Mouse (Mus musculus) MEL (cell line): ENCODE measurements around the gene Entpd8. TPM values are rescaled to one million over a fixed set of nuclear protein-coding genes. Genes with fewer than 3 reads are reported as not detected.

Experiments used
- DNase-seq: peaks from one replicate; pipeline ENCODE4 v3.0.0; 2011; ENCODE audit warnings: low read depth, low spot score
- H3K27ac ChIP-seq: 2 replicates; pipeline ENCODE4 v1.5.1; 2012; ENCODE audit warnings: low read depth, mild to moderate bottlenecking, control low read depth, low read length, moderate library complexity; ENCODE audit not compliant: control insufficient read depth
- H3K27me3 ChIP-seq, 2 experiments: fragments of 150-350 bp in 1 of 2; sonication (generic) in 1 of 2; 2 replicates each; pipeline ENCODE4 v1.6.1; 2012; ENCODE audit warnings: low read length in 2 of 2, mild to moderate bottlenecking in 2 of 2, improper control_type of control experiment in 1 of 2, moderate library complexity in 1 of 2; ENCODE audit not compliant: insufficient read depth in 2 of 2, control insufficient read depth in 1 of 2
- H3K36me3 ChIP-seq, 2 experiments: 2 replicates each; pipeline ENCODE4 v1.6.1; 2012 to 2014; ENCODE audit warnings: low read length in 2 of 2, improper control_type of control experiment in 1 of 2, inconsistent platforms in 1 of 2, mild to moderate bottlenecking in 1 of 2; ENCODE audit not compliant: insufficient read depth in 2 of 2, control insufficient read depth in 1 of 2
- H3K4me1 ChIP-seq, 2 experiments: fragments of 150-350 bp in 1 of 2; sonication (generic) in 1 of 2; 2 replicates each; pipeline ENCODE4 v1.6.1; 2012; ENCODE audit warnings: low read length in 2 of 2, improper control_type of control experiment in 1 of 2, mild to moderate bottlenecking in 1 of 2; ENCODE audit not compliant: insufficient read depth in 2 of 2, control insufficient read depth in 1 of 2
- H3K4me3 ChIP-seq, 2 experiments: fragments of 150-350 bp in 1 of 2; sonication (generic) in 1 of 2; 2 replicates each; pipeline ENCODE4 v1.5.1; 2012; ENCODE audit warnings: low read depth in 2 of 2, low read length in 2 of 2, mild to moderate bottlenecking in 2 of 2, moderate library complexity in 2 of 2, control low read depth in 1 of 2, improper control_type of control experiment in 1 of 2; ENCODE audit not compliant: control insufficient read depth in 1 of 2, insufficient read depth in 1 of 2
- H3K79me2 ChIP-seq: 2 replicates; pipeline ENCODE4 v1.6.1; 2012; ENCODE audit warnings: mild to moderate bottlenecking, low read length, moderate library complexity; ENCODE audit not compliant: control insufficient read depth, poor library complexity, insufficient read depth
- H3K9ac ChIP-seq: 2 replicates; pipeline ENCODE4 v1.6.1; 2012; ENCODE audit warnings: low read depth, mild to moderate bottlenecking, control low read depth, low read length, moderate library complexity; ENCODE audit not compliant: control insufficient read depth, poor library complexity, severe bottlenecking
- H3K9me3 ChIP-seq: fragments of 150-350 bp; sonication (generic); replicated peaks from 2 replicates; pipeline ENCODE4 v1.6.1; 2012; ENCODE audit warnings: mild to moderate bottlenecking, low read length, improper control_type of control experiment, moderate library complexity; ENCODE audit not compliant: insufficient read depth
- BHLHE40 ChIP-seq: IDR thresholded peaks from 2 replicates; pipeline ENCODE4 v1.6.1; 2012; ENCODE audit warnings: low read depth, mild to moderate bottlenecking, inconsistent platforms, low read length, improper control_type of control experiment, borderline replicate concordance
- CHD2 ChIP-seq: IDR thresholded peaks from 2 replicates; pipeline ENCODE4 v1.6.1; 2011; ENCODE audit warnings: low read length, improper control_type of control experiment
- EP300 ChIP-seq, 2 experiments: IDR thresholded peaks; 2 replicates each; pipeline ENCODE4 v1.6.1; 2011; ENCODE audit warnings: improper control_type of control experiment in 2 of 2, low read length in 2 of 2, low read depth in 1 of 2, mild to moderate bottlenecking in 1 of 2
- JUND ChIP-seq: IDR thresholded peaks from 2 replicates; pipeline ENCODE4 v1.6.1; 2011; ENCODE audit warnings: low read depth, mild to moderate bottlenecking, improper control_type of control experiment, low read length
- MAFK ChIP-seq: IDR thresholded peaks from 2 replicates; pipeline ENCODE4 v1.6.1; 2011; ENCODE audit warnings: low read depth, mild to moderate bottlenecking, low read length, improper control_type of control experiment, borderline replicate concordance
- MAX ChIP-seq: IDR thresholded peaks from 2 replicates; pipeline ENCODE4 v1.6.1; 2011; ENCODE audit warnings: low read length, improper control_type of control experiment
- MEF2A ChIP-seq: IDR thresholded peaks from 2 replicates; pipeline ENCODE4 v1.6.1; 2014; ENCODE audit warnings: low read depth, mild to moderate bottlenecking, inconsistent platforms, low read length, improper control_type of control experiment; ENCODE audit not compliant: poor library complexity, insufficient replicate concordance, severe bottlenecking; ENCODE audit errors: extremely low read depth
- MXI1 ChIP-seq: IDR thresholded peaks from 2 replicates; pipeline ENCODE4 v1.6.1; 2011; ENCODE audit warnings: mild to moderate bottlenecking, low read depth, low read length, improper control_type of control experiment
- MYB ChIP-seq: IDR thresholded peaks from 2 replicates; pipeline ENCODE4 v1.6.1; 2011; ENCODE audit warnings: mild to moderate bottlenecking, low read depth, low read length, improper control_type of control experiment
- MYC ChIP-seq: IDR thresholded peaks from 2 replicates; pipeline ENCODE4 v1.6.1; 2011; ENCODE audit warnings: low read depth, mild to moderate bottlenecking, low read length, improper control_type of control experiment, moderate library complexity
- NRF1 ChIP-seq: IDR thresholded peaks from 2 replicates; pipeline ENCODE4 v1.6.1; 2014; ENCODE audit warnings: low read depth, mild to moderate bottlenecking, inconsistent platforms, low read length, improper control_type of control experiment, moderate library complexity; ENCODE audit not compliant: poor library complexity, insufficient read depth, severe bottlenecking
- POLR2A ChIP-seq, 2 experiments: IDR thresholded peaks; 2 replicates each; pipeline ENCODE4 v1.6.1; 2011 to 2012; ENCODE audit warnings: low read length in 2 of 2, mild to moderate bottlenecking in 2 of 2, control low read depth in 1 of 2, improper control_type of control experiment in 1 of 2, low read depth in 1 of 2, moderate library complexity in 1 of 2; ENCODE audit not compliant: control insufficient read depth in 1 of 2, insufficient read depth in 1 of 2, poor library complexity in 1 of 2
- POLR2AphosphoS2 ChIP-seq: IDR thresholded peaks from 2 replicates; pipeline ENCODE4 v1.6.1; 2011; ENCODE audit warnings: low read length, improper control_type of control experiment
- RAD21 ChIP-seq: IDR thresholded peaks from 2 replicates; pipeline ENCODE4 v1.6.1; 2011; ENCODE audit warnings: mild to moderate bottlenecking, low read depth, low read length, improper control_type of control experiment
- ZC3H11A ChIP-seq: IDR thresholded peaks from 2 replicates; pipeline ENCODE4 v1.6.1; 2012; ENCODE audit warnings: low read depth, mild to moderate bottlenecking, inconsistent platforms, low read length, improper control_type of control experiment
- ZNF384 ChIP-seq: IDR thresholded peaks from 2 replicates; pipeline ENCODE4 v1.6.1; 2012; ENCODE audit warnings: low read depth, mild to moderate bottlenecking, inconsistent platforms, low read length, improper control_type of control experiment
- polyA plus RNA-seq, 2 experiments: library from polyadenylated mRNA; stranded (reverse) in 1 of 2; unstranded in 1 of 2; fragments of >175 nt in 1 of 2; fragments of >200 nt in 1 of 2; gene quantifications; 2 replicates each; pipeline versions ENCODE4 v1.2.1 to v1.2.4; 2012; ENCODE audit warnings: low replicate concordance in 2 of 2, low read depth in 1 of 2; ENCODE audit not compliant: insufficient read length in 2 of 2, insufficient read depth in 1 of 2, missing spikeins in 1 of 2
- total RNA-seq: library from RNA; depleted of rRNA; stranded (reverse); fragments of 300-350 nt; gene quantifications from 2 replicates; pipeline ENCODE4 v1.2.3, GENCODE M21; 2012

Entpd8 gene
- total and polyA plus RNA-seq, 3 experiments = not detected

GRCm38 (mm10) chr2:25055409-25056155 is 24.5 kb upstream of the Entpd8 start:
- H3K27me3 ChIP-seq = no peaks in the 10 kb centered on the region
- H3K4me1 ChIP-seq = peaks cover 0 to 5% of the 10 kb centered on the region in 2 experiments; a peak in 2 of 4 replicates
- H3K27ac ChIP-seq = no peak overlapping the region
- no peak overlapping the region for H3K4me3 ChIP-seq
- no peak for TF ChIP-seq ZC3H11A
- TF ChIP-seq MYB = no peak
- no peak for TF ChIP-seq MEF2A
- TF ChIP-seq BHLHE40 = no peak
- TF ChIP-seq ZNF384 = no peak
- no peak for TF ChIP-seq MAFK
- TF ChIP-seq EP300 (IDR thresholded peaks at IDR 0.05; ENCODE audit: low read depth in 1 of 2, low read length in 2 of 2) = no peak
- no peak for TF ChIP-seq RAD21
- TF ChIP-seq CHD2 = no peak
- TF ChIP-seq MYC = no peak
- DNase-seq = no peak
- H3K9me3 ChIP-seq = no peaks in the 10 kb centered on the region
- no peak overlapping the region for H3K9ac ChIP-seq
- H3K79me2 ChIP-seq = no peaks in the 10 kb centered on the region; the same call in 1 of the 2 replicates
- no peaks in the 10 kb centered on the region; a peak in 1 of 4 replicates for H3K36me3 ChIP-seq

- no peak overlapping the region for H3K27ac ChIP-seq
- no peak for DNase-seq
- no peak overlapping the region for H3K9ac ChIP-seq
- peaks cover 0 to 5% of the 10 kb centered on the region in 2 experiments; a peak in 2 of 4 replicates for H3K4me1 ChIP-seq
- H3K79me2 ChIP-seq = no peaks in the 10 kb centered on the region; the same call in 1 of the 2 replicates
- H3K4me3 ChIP-seq = no peak overlapping the region
- no peaks in the 10 kb centered on the region for H3K36me3 ChIP-seq
- no peaks in the 10 kb centered on the region for H3K27me3 ChIP-seq
- TF ChIP-seq POLR2AphosphoS2 (no peak), MAX (no peak), JUND (no peak), MXI1 (no peak), POLR2A (IDR thresholded peaks at IDR 0.05; ENCODE audit: control insufficient read depth in 1 of 2, insufficient read depth in 1 of 2, low read depth in 1 of 2, low read length in 2 of 2, poor library complexity in 1 of 2) (no peak), NRF1 (no peak)
- H3K9me3 ChIP-seq = no peaks in the 10 kb centered on the region
Observed at GRCm38 (mm10) chr2:25058926-25059325, 21.2 kb upstream of the Entpd8 start.
